Mouse (Mus musculus): ENCODE measurements around the gene Casp7.

DNA sequence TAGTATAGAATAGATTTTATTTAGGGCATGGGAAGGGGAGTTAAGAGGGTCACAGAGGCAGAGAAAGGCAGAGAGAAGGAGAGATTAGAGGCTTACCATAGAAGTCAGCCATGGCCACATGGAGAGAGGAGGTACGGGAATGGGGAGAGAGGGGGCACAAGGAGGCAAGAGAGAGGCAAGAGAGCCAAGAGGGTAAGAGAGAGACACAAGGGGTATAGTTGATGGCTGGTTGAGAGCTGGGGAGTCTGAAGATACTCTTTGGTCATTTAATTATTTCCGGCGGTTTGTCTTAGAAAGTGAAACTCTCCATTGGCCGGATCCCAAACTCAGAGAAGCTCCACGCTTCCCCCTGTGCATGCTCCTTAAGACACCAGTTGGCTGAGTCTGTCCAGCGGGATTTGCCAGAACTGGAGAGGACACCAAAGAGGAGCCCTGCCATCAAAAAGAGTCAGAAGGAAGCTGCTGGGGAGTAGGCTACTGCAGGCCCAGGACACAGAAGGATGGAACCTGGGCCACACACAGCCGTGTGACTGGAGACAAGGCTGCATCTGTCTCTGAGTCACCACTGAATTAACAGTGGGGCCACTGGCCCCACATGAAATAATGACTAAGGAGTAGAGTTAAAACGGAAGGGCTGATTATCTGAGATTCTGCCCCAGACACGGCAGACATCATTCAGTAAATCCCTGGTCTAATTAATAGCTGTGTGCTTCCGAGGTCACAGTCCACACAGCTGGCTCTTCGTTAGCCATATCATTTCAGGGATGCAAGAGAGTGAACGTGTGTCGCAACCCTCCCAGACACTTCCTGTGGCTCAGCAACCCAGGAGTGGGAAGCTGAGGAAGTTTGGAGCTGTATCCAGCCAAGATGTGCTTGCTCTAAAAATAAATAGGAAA, 88.7 kb downstream of the Casp7 start:
- TF ChIP-seq CTCF (IDR thresholded peaks at IDR 0.05; ENCODE audit: borderline replicate concordance, insufficient read depth, low read length) = no peak
- TF ChIP-seq POLR2A (IDR thresholded peaks at IDR 0.05; ENCODE audit: low read depth, low read length) = no peak

Data from embryonic fibroblast, embryonic 13.5 days (primary cell).